27 mouse cellular contexts compared by ENCODE assay signal in the genomic region with DNA sequence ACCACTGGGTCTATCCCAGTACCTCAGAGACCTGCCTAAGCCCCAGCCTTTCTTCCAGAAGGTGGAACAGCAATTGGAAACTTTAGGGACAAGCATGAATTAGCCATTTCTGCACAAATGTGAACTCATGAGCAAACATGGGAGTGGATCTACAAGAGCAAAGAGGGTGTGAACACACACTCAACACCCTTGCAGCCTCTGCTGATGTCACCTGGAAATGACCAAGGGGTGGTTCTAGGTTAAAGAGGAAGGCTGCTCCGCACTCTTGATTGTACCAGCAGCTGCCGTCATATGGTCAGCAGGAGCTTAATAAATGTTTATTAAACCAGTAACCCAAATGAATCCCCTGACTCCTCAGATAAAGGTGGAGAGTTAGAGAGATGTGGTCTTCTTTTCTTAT. TPM values are rescaled to one million over a fixed set of nuclear protein-coding genes. Genes with fewer than 3 reads are reported as not detected.
A peak's percentile ranks its signal among the peaks of the same experiment; 100 is the strongest.
DNase-seq lines count a peak whose midpoint lies in the region; ATAC-seq and TF ChIP-seq lines count a peak whose summit lies in the region.
"Had no signal": no experiment of that assay in that cellular context is flagged by ENCODE, and none has a peak within 500 bp of the region (broad histone marks: within the 10 kb centered on the region; RNA-seq: fewer than 3 reads in every experiment).

No protein-coding gene starts in this region.

- H3K79me2 ChIP-seq in macrophage (ENCODE audit: inconsistent target), result peaks cover 89% of the 10 kb centered on the region

- no peaks in the 10 kb centered on the region; the same call in 1 of the 2 replicates for H3K4me1 ChIP-seq in midbrain, embryonic 11.5 days (ENCODE audit: control insufficient read depth, insufficient read depth, low read length)
- no peaks in the 10 kb centered on the region for H3K4me1 ChIP-seq in midbrain, postnatal 0 days (ENCODE audit: insufficient read depth, low read length)
- H3K4me1 ChIP-seq in liver, postnatal 0 days (ENCODE audit: insufficient read depth), result peaks cover 17% of the 10 kb centered on the region
- H3K4me1 ChIP-seq: embryonic facial prominence, embryonic 13.5 days; forebrain, embryonic 15.5 days had no signal

- no peak overlapping the region for H3K4me3 ChIP-seq in gastrocnemius, adult 2 months
- no peak overlapping the region for H3K4me3 ChIP-seq in midbrain, embryonic 11.5 days (ENCODE audit: low read depth, low read length)
- H3K4me3 ChIP-seq in midbrain, postnatal 0 days (ENCODE audit: low read depth, low read length), result no peak overlapping the region
- no peak overlapping the region for H3K4me3 ChIP-seq in macrophage (ENCODE audit: inconsistent target)
- no peak overlapping the region for H3K4me3 ChIP-seq in liver, postnatal 0 days (ENCODE audit: low read depth, low read length)
- H3K4me3 ChIP-seq: embryonic facial prominence, embryonic 10.5 days; embryonic facial prominence, embryonic 13.5 days; erythroblast, embryonic 14.5 days; forebrain, embryonic 12.5 days; forebrain, embryonic 15.5 days; heart, embryonic 10.5 days; heart, embryonic 13.5 days had no signal

- H3K9me3 ChIP-seq in midbrain, embryonic 11.5 days (ENCODE audit: control insufficient read depth, low read length), result no peaks in the 10 kb centered on the region
- no peaks in the 10 kb centered on the region for H3K9me3 ChIP-seq in midbrain, postnatal 0 days (ENCODE audit: low read length)
- H3K9me3 ChIP-seq in liver, postnatal 0 days (ENCODE audit: low read length), result no peaks in the 10 kb centered on the region
- H3K9me3 ChIP-seq: embryonic facial prominence, embryonic 10.5 days; embryonic facial prominence, embryonic 13.5 days; forebrain, embryonic 12.5 days; forebrain, embryonic 15.5 days; heart, embryonic 10.5 days; heart, embryonic 13.5 days had no signal

- intact Hi-C loops in gastrocnemius, adult 2 months (cut with DNase I), result no loop called here
- intact Hi-C loops in gastrocnemius, postnatal 36 days (cut with DNase I), result no loop called here
- intact Hi-C loops in left cerebral cortex, postnatal 10 days (cut with DNase I), result no loop called here

- whole genome bisulfite sequencing in midbrain, embryonic 11.5 days, result 88% methylated on average over 2 of the region's 2 CpGs
- 96% methylated on average over 2 of the region's 2 CpGs for WGBS in midbrain, postnatal 0 days
- 100% methylated on average over 2 of the region's 2 CpGs for WGBS in macrophage (ENCODE audit: missing documents)
- 73% methylated on average over 2 of the region's 2 CpGs for WGBS in liver, postnatal 0 days (ENCODE audit: insufficient replicate concordance)

- H3K36me3 ChIP-seq in midbrain, embryonic 11.5 days (ENCODE audit: control insufficient read depth, insufficient read depth, low read length), result no peaks in the 10 kb centered on the region
- no peaks in the 10 kb centered on the region for H3K36me3 ChIP-seq in midbrain, postnatal 0 days (ENCODE audit: insufficient read depth, low read length)
- H3K36me3 ChIP-seq in macrophage (ENCODE audit: inconsistent target), result peaks cover 44% of the 10 kb centered on the region; the same call in 1 of the 2 replicates
- 0 out of 2 replicates have a peak, but pooled peaks cover 6% of the 10 kb centered on the region for H3K36me3 ChIP-seq in liver, postnatal 0 days (replicated peaks; ENCODE audit: insufficient read depth, low read length)
- H3K36me3 ChIP-seq: embryonic facial prominence, embryonic 10.5 days; embryonic facial prominence, embryonic 13.5 days; forebrain, embryonic 12.5 days; forebrain, embryonic 15.5 days; heart, embryonic 10.5 days; heart, embryonic 13.5 days had no signal

- H3K27me3 ChIP-seq in midbrain, embryonic 11.5 days (ENCODE audit: control insufficient read depth, insufficient read depth, low read length), result no peaks in the 10 kb centered on the region
- H3K27me3 ChIP-seq in midbrain, postnatal 0 days (ENCODE audit: insufficient read depth, low read length), result no peaks in the 10 kb centered on the region
- no peaks in the 10 kb centered on the region for H3K27me3 ChIP-seq in liver, postnatal 0 days (ENCODE audit: insufficient read depth, low read length)
- H3K27me3 ChIP-seq: embryonic facial prominence, embryonic 13.5 days; forebrain, embryonic 12.5 days; forebrain, embryonic 15.5 days; heart, embryonic 13.5 days had no signal

- DNase-seq in gastrocnemius, adult 2 months, result no peak
- DNase-seq in gastrocnemius, postnatal 36 days, result no peak
- DNase-seq in midbrain, embryonic 11.5 days (ENCODE audit: low spot score, missing footprints), result peak; percentile 1
- no peak for DNase-seq in midbrain, postnatal 0 days (ENCODE audit: low spot score)
- no peak for DNase-seq in left cerebral cortex, postnatal 10 days (ENCODE audit: extremely low spot score in 1 of 2, low spot score in 2 of 2)
- no peak for DNase-seq in liver, postnatal 0 days
- DNase-seq: adrenal gland, postnatal 10 days; adrenal gland, postnatal 36 days; cerebellum, adult 11-12 months; cerebellum, adult 8-10 months; cerebellum, postnatal 10 days; cerebellum, postnatal 36 days; embryo, embryonic 11 days; gastrocnemius, postnatal 10 days; heart, adult 11 months; heart, postnatal 14 days; heart, postnatal 4 days had no signal

- no peak for ATAC-seq in midbrain, embryonic 11.5 days (ENCODE audit: low FRiP score)
- ATAC-seq in midbrain, postnatal 0 days (ENCODE audit: low FRiP score), result no peak
- ATAC-seq in liver, postnatal 0 days, result no peak
- ATAC-seq: forebrain, embryonic 15.5 days; hindbrain, postnatal 0 days had no signal

- H3K27ac ChIP-seq in gastrocnemius, adult 2 months, result peak overlapping the region; percentile 61
- no peak overlapping the region for H3K27ac ChIP-seq in midbrain, embryonic 11.5 days (ENCODE audit: low read depth, low read length)
- H3K27ac ChIP-seq in midbrain, postnatal 0 days (ENCODE audit: low read depth, low read length), result no peak overlapping the region
- H3K27ac ChIP-seq in macrophage, result peak overlapping the region; percentile 71; the same call in 1 of the 2 replicates
- no peak overlapping the region for H3K27ac ChIP-seq in liver, postnatal 0 days (ENCODE audit: low read depth)
- H3K27ac ChIP-seq: embryonic facial prominence, embryonic 10.5 days; embryonic facial prominence, embryonic 13.5 days; forebrain, embryonic 12.5 days; forebrain, embryonic 15.5 days; heart, embryonic 10.5 days; hindbrain, embryonic 14.5 days; hindbrain, postnatal 0 days had no signal

- no peak for TF ChIP-seq CTCF in gastrocnemius, adult 2 months (IDR thresholded peaks at IDR 0.05)
- no peak for TF ChIP-seq CTCF in midbrain, postnatal 0 days (IDR thresholded peaks at IDR 0.05)
- TF ChIP-seq CTCF in liver, postnatal 0 days (IDR thresholded peaks at IDR 0.05; ENCODE audit: low read depth), result no peak

- no peak for TF ChIP-seq EP300 in liver, postnatal 0 days (IDR thresholded peaks at IDR 0.05; ENCODE audit: low read depth)

- no peak overlapping the region for H3K9ac ChIP-seq in midbrain, embryonic 11.5 days (ENCODE audit: low read length)
- no peak overlapping the region for H3K9ac ChIP-seq in midbrain, postnatal 0 days (replicated peaks; ENCODE audit: low read length, poor library complexity, severe bottlenecking)
- no peak overlapping the region for H3K9ac ChIP-seq in liver, postnatal 0 days (replicated peaks)
- H3K9ac ChIP-seq: embryonic facial prominence, embryonic 13.5 days; forebrain, embryonic 12.5 days; forebrain, embryonic 15.5 days; heart, embryonic 13.5 days; hindbrain, embryonic 14.5 days had no signal

- H3K4me2 ChIP-seq in midbrain, embryonic 11.5 days, result no peak overlapping the region
- no peak overlapping the region for H3K4me2 ChIP-seq in midbrain, postnatal 0 days (ENCODE audit: low read depth, low read length, poor library complexity, severe bottlenecking)
- no peak overlapping the region for H3K4me2 ChIP-seq in liver, postnatal 0 days (ENCODE audit: low read depth, low read length)
- H3K4me2 ChIP-seq: embryonic facial prominence, embryonic 13.5 days; forebrain, embryonic 12.5 days; forebrain, embryonic 15.5 days; heart, embryonic 13.5 days; hindbrain, embryonic 14.5 days had no signal

RNA-seq across cellular contexts. Expression of a gene that starts 16.0 kb away (rescaled TPM):
- total RNA-seq in gastrocnemius, adult 2 months (2021), result 1 to 10 TPM; 2.5 to 3.0 TPM
- total RNA-seq in gastrocnemius, postnatal 36 days (2021), result 1 to 10 TPM; 2.5 to 3.1 TPM
- polyA plus RNA-seq in midbrain, embryonic 11.5 days (2014; fragmentation: Nextera tagmentation; extraction: Ambion mirVana), result 1.9 and 2.4 TPM in 2 replicates
- 7.1 and 7.5 TPM in 2 replicates for total RNA-seq in midbrain, postnatal 0 days (2014; rRNA removed)
- 2.6 and 2.8 TPM in 2 replicates for polyA plus RNA-seq in midbrain, postnatal 0 days (2015; fragmentation: Nextera tagmentation; extraction: Ambion mirVana)
- total RNA-seq in macrophage (2018; cell fraction: chromatin; rRNA removed), result 100 to 1,000 TPM; 113 to 961 (median 353) TPM
- 1,000 to 10,000 TPM in 2 of 26 experiments, 100 to 1,000 TPM in 24; 241 to 1,186 (median 606) TPM for total RNA-seq in macrophage (2018; cell fraction: cytosol; rRNA removed)
- 1,000 to 10,000 TPM in 7 of 26 experiments, 100 to 1,000 TPM in 19; 164 to 1,820 (median 786) TPM for total RNA-seq in macrophage (2018; cell fraction: nucleus; rRNA removed)
- polyA plus RNA-seq in macrophage (2018), result 132 to 265 TPM (median 207 TPM) in 3 replicates
- 1 to 10 TPM; 2.8 to 3.6 TPM for total RNA-seq in left cerebral cortex, postnatal 10 days (2021)
- polyA plus RNA-seq in liver, postnatal 0 days (2015; fragmentation: Nextera tagmentation; extraction: Ambion mirVana), result 7.2 and 9.4 TPM in 2 replicates

RNA-seq across cellular contexts. Expression of a gene that starts 35.8 kb away (rescaled TPM):
- 10 to 100 TPM; 35.6 to 37.0 TPM for total RNA-seq in gastrocnemius, adult 2 months (2021)
- total RNA-seq in gastrocnemius, postnatal 36 days (2021), result 10 to 100 TPM; 28.4 to 31.1 TPM
- 8.2 and 8.7 TPM in 2 replicates for polyA plus RNA-seq in midbrain, embryonic 11.5 days (2014; fragmentation: Nextera tagmentation; extraction: Ambion mirVana)
- total RNA-seq in midbrain, postnatal 0 days (2014; rRNA removed), result 35.6 and 36.5 TPM in 2 replicates
- 7.8 and 9.1 TPM in 2 replicates for polyA plus RNA-seq in midbrain, postnatal 0 days (2015; fragmentation: Nextera tagmentation; extraction: Ambion mirVana)
- 100 to 1,000 TPM; 195 to 794 (median 326) TPM for total RNA-seq in macrophage (2018; cell fraction: chromatin; rRNA removed)
- 10 to 100 TPM; 22.8 to 49.5 (median 35.7) TPM for total RNA-seq in macrophage (2018; cell fraction: cytosol; rRNA removed)
- total RNA-seq in macrophage (2018; cell fraction: nucleus; rRNA removed), result 100 to 1,000 TPM in 16 of 26 experiments, 10 to 100 TPM in 10; 78.6 to 356 (median 119) TPM
- 28.8 to 76.6 TPM (median 37.9 TPM) in 3 replicates for polyA plus RNA-seq in macrophage (2018)
- 10 to 100 TPM; 52.8 to 53.6 TPM for total RNA-seq in left cerebral cortex, postnatal 10 days (2021)
- 6.6 and 7.0 TPM in 2 replicates for polyA plus RNA-seq in liver, postnatal 0 days (2015; fragmentation: Nextera tagmentation; extraction: Ambion mirVana)

Comparison
In these comparisons a context has a peak if more than half of its experiments do, and no peak if none do; other contexts are left out.
1. H3K27ac ChIP-seq: peak in gastrocnemius, adult 2 months (single experiment) and macrophage (single experiment); none in midbrain, embryonic 11.5 days (single experiment), midbrain, postnatal 0 days (single experiment) and liver, postnatal 0 days (single experiment).